Mouse (Mus musculus) testis, adult 2 months (tissue): ENCODE results near the gene Coro2b.

Experiments used
- CTCF ChIP-seq: fragments of 200-500 bp; IDR thresholded peaks from 2 replicates; pipeline ENCODE4 v1.5.1; 2012; ENCODE audit warnings: low read depth, mild to moderate bottlenecking, inconsistent platforms, low read length, moderate library complexity; ENCODE audit not compliant: control insufficient read depth, insufficient read depth, insufficient replicate concordance
- POLR2A ChIP-seq: fragments of 200-500 bp; IDR thresholded peaks from 2 replicates; pipeline ENCODE4 v1.6.1; 2012; ENCODE audit warnings: low read depth, mild to moderate bottlenecking, inconsistent platforms, low read length, moderate library complexity; ENCODE audit not compliant: control insufficient read depth

DNA sequence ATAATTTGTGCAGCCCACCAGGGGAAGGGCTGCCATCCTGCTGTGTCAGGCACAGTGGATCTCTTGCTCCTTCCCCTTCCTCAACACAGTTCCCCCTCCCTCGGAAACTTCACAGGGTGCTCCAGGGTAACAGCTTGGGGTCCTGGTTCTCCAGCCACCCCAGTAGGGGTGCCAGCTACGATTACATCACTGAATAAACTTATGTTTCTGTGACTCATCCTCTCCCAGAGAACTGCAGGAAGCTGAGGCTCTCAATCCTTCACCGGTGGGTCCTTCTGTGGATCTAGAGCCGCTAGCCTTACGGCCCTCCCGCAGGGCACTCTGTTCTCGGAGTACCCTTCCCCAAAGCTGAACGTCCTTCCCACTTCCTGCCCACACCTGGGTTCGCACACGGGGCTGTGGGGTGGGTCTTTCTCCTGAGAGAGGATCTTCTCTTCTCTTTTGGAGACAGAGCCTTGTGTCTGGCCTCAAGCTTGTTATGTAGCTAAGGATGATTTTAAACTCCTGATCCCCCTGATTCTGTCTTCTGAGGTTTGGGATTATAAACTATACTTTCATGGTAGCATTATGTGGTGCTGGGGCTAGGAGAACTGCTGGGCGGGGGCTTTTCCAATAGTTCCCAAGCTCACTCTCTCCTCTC, 136.2 kb downstream of the Coro2b start:
- TF ChIP-seq CTCF (no peak), POLR2A (no peak)
